Mouse (Mus musculus) left cerebral cortex, postnatal 36 days (tissue): ENCODE measurements around the gene Cend1. TPM values are rescaled to one million over a fixed set of nuclear protein-coding genes. Genes with fewer than 3 reads are reported as not detected.
"Not testable (repeated sequence)": the region's sequence is repeated elsewhere in the genome, so short reads cannot be mapped to it uniquely, and the experiment has no call there.

Source experiments
- DNase-seq, 2 experiments: peaks; one replicate each; pipeline ENCODE4 v3.0.0; 2021 to 2022; ENCODE audit warnings: low spot score in 2 of 2, mixed read lengths in 1 of 2
- intact Hi-C: fragments of 180-260 bp; cut with DNase I; formaldehyde crosslinking; loops from one replicate; pipeline ENCODE4 v1.15.1; 2025
- total RNA-seq, 2 experiments: library from RNA; stranded (reverse); gene quantifications; 2 replicates each; pipeline ENCODE4 v1.2.3; 2021

Cend1 gene
- total RNA-seq, 2 experiments from 2014 or later, result 291 to 331 TPM

DNA sequence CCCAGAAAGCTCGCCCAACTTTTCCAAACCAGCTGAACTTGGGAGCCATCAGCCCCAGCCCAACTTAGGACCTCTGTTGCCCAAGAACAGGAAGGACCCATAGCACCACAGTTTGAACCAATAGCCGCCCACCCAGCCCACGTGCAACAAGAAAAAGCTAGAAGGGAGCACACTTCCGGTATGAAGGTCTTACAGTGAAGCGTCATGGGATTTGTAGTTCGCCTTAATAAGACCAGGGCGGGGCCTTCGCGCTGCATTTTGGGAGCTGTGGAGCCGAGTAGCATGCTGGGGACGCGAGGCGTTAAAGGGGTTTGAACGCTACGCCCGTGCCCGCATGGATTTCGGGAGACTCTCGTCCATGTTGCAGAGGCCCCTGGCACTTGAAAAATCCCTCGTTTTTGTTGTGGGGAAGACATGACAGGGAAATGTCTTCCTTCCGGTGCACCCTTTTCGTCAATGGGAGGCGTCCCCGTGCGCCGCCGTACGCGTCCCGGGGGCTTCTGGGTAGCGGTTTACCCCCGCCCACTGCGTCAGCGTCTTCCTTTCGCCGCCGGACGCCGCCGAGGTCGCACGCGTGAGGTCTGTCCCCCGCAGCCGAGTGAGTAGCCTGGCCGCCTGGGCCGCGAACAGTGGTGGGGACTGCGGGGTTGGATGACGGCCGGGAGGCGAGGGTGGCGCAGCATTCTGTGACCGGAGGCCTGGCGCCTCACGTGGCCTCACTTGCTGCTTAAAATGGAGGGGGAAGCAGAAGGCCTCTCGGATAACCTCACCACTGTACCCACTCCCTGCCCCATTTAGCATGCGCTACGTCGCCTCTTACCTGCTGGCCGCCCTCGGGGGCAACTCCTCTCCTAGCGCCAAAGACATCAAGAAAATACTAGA is 18.1 kb upstream of the Cend1 start, which contains the start of gene Rplp2:
Gene Rplp2, plus strand, starts transcription at position 261 of the 882 bp plus-strand sequence.
- intact Hi-C loops, result no loop called here
- DNase-seq, result peak; percentile 98

GRCm38 (mm10) chr7:141446374-141446773 is 17.1 kb upstream of the Cend1 start:
- intact Hi-C loops, DNase-seq: not testable (repeated sequence)

- no peak for DNase-seq
- intact Hi-C loops, result no loop called here
Measured at GRCm38 (mm10) chr7:141443828-141444237, 14.5 kb upstream of the Cend1 start, which contains the start of gene Pidd1. Pidd1 (minus strand) TSS chr7:141444025.

DNA sequence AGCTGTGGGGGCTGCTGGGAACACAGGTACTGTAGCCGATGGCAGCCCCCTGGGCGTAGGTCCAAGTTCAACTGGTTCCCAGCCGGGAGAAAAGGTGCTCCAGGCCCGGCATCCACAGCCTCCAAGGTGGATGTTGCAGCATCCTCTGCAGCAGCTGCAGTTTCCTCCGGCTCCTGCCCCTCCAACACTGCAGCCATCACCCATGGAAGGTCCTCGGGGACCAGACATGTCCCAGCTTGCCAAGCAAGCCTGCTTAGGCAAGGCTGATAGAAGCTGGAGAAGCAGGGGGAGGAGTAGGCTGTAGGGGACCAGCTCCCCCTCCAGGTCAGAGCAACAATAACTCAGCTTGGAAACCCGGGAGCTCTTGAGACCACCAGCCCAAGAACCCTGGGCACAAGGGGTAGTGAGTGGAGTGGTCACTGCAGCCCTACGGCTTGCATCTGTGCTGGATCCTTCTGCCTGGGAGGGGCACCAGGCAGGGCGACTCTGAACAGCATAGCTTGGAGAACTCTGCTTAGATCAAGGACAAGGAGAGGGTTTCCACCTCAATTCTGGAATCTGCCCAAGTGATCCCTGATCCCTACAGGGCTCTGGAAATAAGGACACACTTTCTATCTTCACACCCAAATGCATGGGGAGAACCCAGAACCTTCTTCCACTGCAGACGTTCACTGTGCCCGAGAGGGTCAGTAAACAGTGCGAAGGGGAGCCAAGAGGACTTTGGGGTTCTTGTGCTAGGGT is 14.0 kb upstream of the Cend1 start:
- DNase-seq, result no peak
- intact Hi-C loops, result no loop called here

DNA sequence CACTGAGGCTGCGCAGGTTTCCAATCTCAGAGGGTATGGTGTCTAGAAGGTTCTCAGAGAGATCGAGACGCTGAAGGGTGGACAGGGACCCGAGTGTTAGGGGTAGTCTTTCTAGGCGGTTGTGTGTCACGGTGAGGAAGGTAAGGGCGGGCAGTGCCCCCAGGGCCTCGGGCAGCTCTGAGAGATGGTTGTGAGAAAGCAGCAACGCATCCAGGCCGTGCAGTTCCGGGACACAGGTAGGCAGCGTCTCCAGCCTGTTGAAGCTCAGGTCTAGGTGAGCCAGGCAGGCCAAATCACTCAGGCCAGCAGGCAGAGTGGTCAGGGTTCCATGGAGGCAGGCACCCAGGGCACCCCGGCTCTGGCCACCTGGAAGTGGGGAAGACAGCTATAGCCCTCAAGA is 12.9 kb upstream of the Cend1 start:
- intact Hi-C loops, result no loop called here
- no peak for DNase-seq

- intact Hi-C loops, result no loop called here
- DNase-seq, result no peak
Measured at GRCm38 (mm10) chr7:141441460-141441859, 12.2 kb upstream of the Cend1 start.

DNA sequence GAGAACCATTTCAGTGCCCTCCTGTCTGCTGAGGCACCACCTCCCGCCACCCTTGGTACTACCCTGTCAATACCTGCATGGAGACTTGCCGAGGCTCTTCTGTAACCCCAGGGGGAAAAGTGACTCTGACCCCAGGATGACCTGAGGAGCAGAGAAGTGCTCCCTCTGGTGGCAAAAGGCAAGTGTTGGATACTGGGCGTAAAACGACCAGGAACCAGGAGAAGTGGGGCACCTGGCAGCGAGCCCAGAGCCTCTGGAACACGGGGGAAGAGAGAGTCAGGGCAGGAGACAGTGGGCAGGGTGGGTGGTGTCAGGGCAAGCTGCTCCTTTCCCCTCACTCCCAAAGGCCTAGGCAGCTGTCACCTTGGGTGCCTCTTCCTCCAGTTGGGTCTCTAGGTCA is 11.3 kb upstream of the Cend1 start:
- DNase-seq, result no peak
- intact Hi-C loops, result no loop called here

- intact Hi-C loops, result no loop called here
- DNase-seq, result no peak
Measured at GRCm38 (mm10) chr7:141439811-141440210, 10.5 kb upstream of the Cend1 start.

GRCm38 (mm10) chr7:141439140-141439679 is 9.9 kb upstream of the Cend1 start:
- intact Hi-C loops, result no loop called here
- no peak for DNase-seq

- DNase-seq, result no peak
Measured at GRCm38 (mm10) chr7:141438201-141438968, 9.1 kb upstream of the Cend1 start.

GRCm38 (mm10) chr7:141437178-141438120 is 8.2 kb upstream of the Cend1 start, which contains the start of gene Slc25a22:
Slc25a22 (minus strand) TSS chr7:141437892.
- peak; percentile 88 to 89 for DNase-seq
- intact Hi-C loops, result no loop called here

More at GRCm38 (mm10) chr7:141438201-141438968, 9.1 kb upstream of the Cend1 start:
- intact Hi-C loops, result no loop called here

- no peak for DNase-seq
- intact Hi-C loops, result no loop called here
Measured at GRCm38 (mm10) chr7:141436523-141436892, 7.2 kb upstream of the Cend1 start.

- DNase-seq, result peak in 1 of 2 experiments; percentile 7
- intact Hi-C loops, result no loop called here
Measured at GRCm38 (mm10) chr7:141435856-141436522, 6.7 kb upstream of the Cend1 start.

- intact Hi-C loops, result no loop called here
- DNase-seq, result peak; percentile 55 to 59
Measured at GRCm38 (mm10) chr7:141435129-141435855, 6.0 kb upstream of the Cend1 start.

- peak; percentile 65 to 78 for DNase-seq
- intact Hi-C loops, result no loop called here
Measured at GRCm38 (mm10) chr7:141434464-141434863, 5.2 kb upstream of the Cend1 start.

GRCm38 (mm10) chr7:141433517-141434400 is 4.5 kb upstream of the Cend1 start:
- intact Hi-C loops, result no loop called here
- DNase-seq, result no peak
